Mouse (Mus musculus) erythroblast, embryonic 14.5 days (primary cell): ENCODE data around the gene Cdkl5.

ENCODE experiments used
- GATA1 ChIP-seq: IDR thresholded peaks from 2 replicates; pipeline ENCODE4 v1.6.1; 2012; ENCODE audit warnings: low read length, inconsistent platforms, mixed read lengths
- TAL1 ChIP-seq: IDR thresholded peaks from 3 replicates; pipeline ENCODE4 v1.6.1; 2012; ENCODE audit warnings: low read length, inconsistent platforms, mixed read lengths

DNA sequence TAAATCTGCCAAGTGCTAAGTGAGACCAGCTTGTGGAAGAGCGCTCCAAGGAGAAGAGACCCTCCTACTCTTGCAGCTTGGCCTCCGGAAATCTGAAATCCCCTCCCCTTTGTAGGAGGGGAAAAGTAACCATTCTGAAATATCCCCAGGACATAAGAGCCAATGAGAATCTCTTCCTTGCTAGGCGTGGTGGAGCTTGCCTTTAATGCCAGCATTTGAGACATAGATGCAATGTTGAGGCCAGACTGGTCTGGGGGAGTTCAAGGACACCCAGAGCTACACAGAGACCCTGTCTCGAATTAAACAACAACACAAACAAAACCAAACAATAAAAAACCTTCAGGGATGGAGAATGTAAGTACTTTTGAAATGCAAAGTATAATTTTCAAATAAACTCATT, 87.6 kb downstream of the Cdkl5 start, which contains the start of gene Gja6:
- TF ChIP-seq GATA1 (no peak), TAL1 (no peak)
